Mouse (Mus musculus): ENCODE measurements around the gene Gm10944. TPM values are rescaled to one million over a fixed set of nuclear protein-coding genes. Genes with fewer than 3 reads are reported as not detected.

The Gm10944 gene
- total and polyA plus RNA-seq, 3 experiments = not detected

DNA sequence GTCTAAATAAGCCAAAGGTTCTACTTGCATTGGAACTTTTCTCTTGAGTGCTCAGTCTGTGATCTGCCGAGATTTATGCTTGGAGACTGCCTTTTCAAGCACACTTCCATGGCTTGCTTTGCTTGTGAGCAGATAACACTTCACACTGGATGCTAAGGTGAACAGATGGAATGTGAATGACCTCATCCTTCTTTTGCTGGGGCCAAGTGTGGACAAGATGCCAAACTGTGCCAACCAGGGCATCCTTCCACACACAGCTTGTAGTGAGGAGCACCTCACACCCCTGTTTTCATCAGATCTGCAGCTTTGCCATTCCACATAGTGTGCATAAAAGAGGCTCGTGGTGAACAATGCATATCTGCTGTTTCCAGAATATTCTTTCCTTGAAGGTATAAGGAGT is 29.7 kb downstream of the Gm10944 start:
- no peaks in the 10 kb centered on the region for H3K36me3 ChIP-seq (replicated peaks)
- H3K27me3 ChIP-seq (ENCODE audit: insufficient read depth, low read length) = no peaks in the 10 kb centered on the region
- no peak for TF ChIP-seq GATA2 (IDR thresholded peaks at IDR 0.05; ENCODE audit: borderline replicate concordance, low read depth, low read length)
- no peak for TF ChIP-seq GATA1 (IDR thresholded peaks at IDR 0.05; ENCODE audit: borderline replicate concordance, low read length)
- TF ChIP-seq POLR2AphosphoS5 (IDR thresholded peaks at IDR 0.05; ENCODE audit: insufficient replicate concordance, low read depth, low read length) = no peak
- TF ChIP-seq TAL1 (conservative IDR thresholded peaks at IDR 0.05; ENCODE audit: low read depth, low read length) = no peak
- no peak for TF ChIP-seq CTCF (IDR thresholded peaks at IDR 0.05; ENCODE audit: low read depth, low read length)
- ATAC-seq (ENCODE audit: extremely low read depth, insufficient number of reproducible peaks, low FRiP score, poor library complexity, severe bottlenecking) = no peak
- H3K4me1 ChIP-seq (ENCODE audit: insufficient read depth, low read depth, low read length) = no peaks in the 10 kb centered on the region
- no peaks in the 10 kb centered on the region for H3K9me3 ChIP-seq (replicated peaks)
- no peak for DNase-seq (ENCODE audit: low spot score)
- H3K4me3 ChIP-seq (ENCODE audit: low read depth, low read length) = no peak overlapping the region

DNA sequence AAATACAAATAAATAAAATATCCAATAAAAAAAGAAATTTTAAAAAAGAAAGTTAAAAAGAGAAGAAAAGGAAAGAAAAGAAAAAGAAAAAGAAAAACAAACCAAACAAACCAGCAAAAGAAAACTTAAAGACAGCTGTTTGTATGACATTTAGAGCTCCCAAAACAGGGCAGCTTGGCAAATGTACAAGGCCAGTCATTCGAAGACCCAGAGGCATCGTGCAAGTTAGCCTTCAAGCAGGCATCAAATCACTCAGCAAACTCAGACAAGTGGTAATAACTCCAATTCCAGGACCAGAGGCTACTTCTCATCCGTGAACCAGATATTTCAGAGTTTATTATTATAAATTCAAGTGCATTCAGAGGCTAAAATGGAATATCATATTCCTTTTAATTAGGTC is 45.4 kb downstream of the Gm10944 start:
- TF ChIP-seq POLR2AphosphoS5 (IDR thresholded peaks at IDR 0.05; ENCODE audit: insufficient replicate concordance, low read depth, low read length) (no peak), GATA1 (IDR thresholded peaks at IDR 0.05; ENCODE audit: borderline replicate concordance, low read length) (no peak), CTCF (IDR thresholded peaks at IDR 0.05; ENCODE audit: low read depth, low read length) (no peak), TAL1 (conservative IDR thresholded peaks at IDR 0.05; ENCODE audit: low read depth, low read length) (no peak), GATA2 (IDR thresholded peaks at IDR 0.05; ENCODE audit: borderline replicate concordance, low read depth, low read length) (no peak)
- no peaks in the 10 kb centered on the region for H3K36me3 ChIP-seq (replicated peaks)
- no peak overlapping the region for H3K4me3 ChIP-seq (ENCODE audit: low read depth, low read length)
- no peaks in the 10 kb centered on the region for H3K4me1 ChIP-seq (ENCODE audit: insufficient read depth, low read depth, low read length)
- DNase-seq (ENCODE audit: low spot score) (no peak), ATAC-seq (ENCODE audit: extremely low read depth, insufficient number of reproducible peaks, low FRiP score, poor library complexity, severe bottlenecking) (no peak)
- no peaks in the 10 kb centered on the region for H3K9me3 ChIP-seq (replicated peaks)
- H3K27me3 ChIP-seq (ENCODE audit: insufficient read depth, low read length) = no peaks in the 10 kb centered on the region

Other genes with a start within 250 kb of the Gm10944 start
- not detected in 2 replicates for gene Adgb, start 209.0 kb upstream of the Gm10944 start, total RNA-seq (2014; fragmentation: Nextera tagmentation)
- gene Adgb, start 209.0 kb upstream of the Gm10944 start, total RNA-seq (2017) = 0.11 TPM in 1 of 2 replicates, not detected in the other
- gene Adgb, start 209.0 kb upstream of the Gm10944 start, polyA plus RNA-seq (2012) = not detected in 2 replicates
- gene Rab32, start 123.1 kb upstream of the Gm10944 start, total RNA-seq (2014; fragmentation: Nextera tagmentation) = not detected in 2 replicates
- 0.11 TPM in 1 of 2 replicates, not detected in the other for gene Rab32, start 123.1 kb upstream of the Gm10944 start, total RNA-seq (2017)
- not detected in 2 replicates for gene Rab32, start 123.1 kb upstream of the Gm10944 start, polyA plus RNA-seq (2012)

All from G1E (cell line).